Mouse (Mus musculus) left cerebral cortex, postnatal 14 days (tissue): ENCODE measurements around the gene Als2. TPM values are rescaled to one million over a fixed set of nuclear protein-coding genes. Genes with fewer than 3 reads are reported as not detected.

Experiments
- DNase-seq, 2 experiments: peaks; one replicate each; pipeline ENCODE4 v3.0.0; 2021 to 2022; ENCODE audit warnings: low spot score in 2 of 2, mixed read lengths in 1 of 2
- intact Hi-C: fragments of 180-260 bp; cut with DNase I; formaldehyde crosslinking; loops from one replicate; pipeline ENCODE4 v1.15.1; 2025
- total RNA-seq, 2 experiments: library from RNA; stranded (reverse); gene quantifications; 2 replicates each; pipeline ENCODE4 v1.2.3; 2021

Als2 gene
- total RNA-seq, 2 experiments from 2014 or later: 33.3 to 37.2 TPM

DNA sequence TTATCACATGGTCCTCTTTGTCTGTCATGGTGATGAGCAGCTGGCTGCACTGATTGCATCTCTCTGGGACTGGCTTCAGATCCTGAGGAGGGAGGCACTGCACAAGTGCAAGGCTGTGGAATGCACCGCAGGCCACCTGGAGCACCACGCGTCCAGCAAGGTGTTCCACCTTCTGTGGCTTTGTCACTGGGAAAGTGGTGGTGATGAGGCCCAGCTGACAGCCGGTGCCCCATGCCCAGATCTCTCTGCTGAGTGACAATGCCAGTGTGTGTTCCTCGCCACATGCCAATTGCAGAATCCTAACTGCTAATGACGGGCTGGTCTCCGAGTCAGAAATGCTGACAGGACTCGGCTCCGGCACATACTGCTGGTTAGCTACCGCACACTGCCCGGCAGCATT is 21.6 kb downstream of the Als2 start:
- intact Hi-C loops: no loop called here
- no peak for DNase-seq

DNA sequence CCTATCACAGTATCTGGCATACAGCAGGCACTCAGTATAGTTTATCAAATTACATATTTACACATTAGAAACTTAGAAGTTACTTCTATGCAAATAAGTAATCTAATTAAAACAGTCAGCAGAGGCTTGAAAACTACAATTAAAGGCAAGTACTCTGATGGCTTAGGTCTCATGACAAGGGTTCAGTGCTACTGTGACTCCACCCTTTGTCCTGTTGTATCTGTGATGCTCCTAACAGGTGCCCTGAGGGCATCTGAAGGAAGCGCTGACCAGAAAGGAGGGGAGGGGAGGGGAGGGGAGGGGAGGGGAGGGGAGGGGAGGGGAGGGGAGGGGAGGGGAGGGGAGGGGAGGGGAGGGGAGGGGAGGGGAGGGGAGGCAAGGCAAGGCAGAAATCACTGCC is 24.1 kb downstream of the Als2 start:
- DNase-seq: no peak
- intact Hi-C loops: no loop called here

DNA sequence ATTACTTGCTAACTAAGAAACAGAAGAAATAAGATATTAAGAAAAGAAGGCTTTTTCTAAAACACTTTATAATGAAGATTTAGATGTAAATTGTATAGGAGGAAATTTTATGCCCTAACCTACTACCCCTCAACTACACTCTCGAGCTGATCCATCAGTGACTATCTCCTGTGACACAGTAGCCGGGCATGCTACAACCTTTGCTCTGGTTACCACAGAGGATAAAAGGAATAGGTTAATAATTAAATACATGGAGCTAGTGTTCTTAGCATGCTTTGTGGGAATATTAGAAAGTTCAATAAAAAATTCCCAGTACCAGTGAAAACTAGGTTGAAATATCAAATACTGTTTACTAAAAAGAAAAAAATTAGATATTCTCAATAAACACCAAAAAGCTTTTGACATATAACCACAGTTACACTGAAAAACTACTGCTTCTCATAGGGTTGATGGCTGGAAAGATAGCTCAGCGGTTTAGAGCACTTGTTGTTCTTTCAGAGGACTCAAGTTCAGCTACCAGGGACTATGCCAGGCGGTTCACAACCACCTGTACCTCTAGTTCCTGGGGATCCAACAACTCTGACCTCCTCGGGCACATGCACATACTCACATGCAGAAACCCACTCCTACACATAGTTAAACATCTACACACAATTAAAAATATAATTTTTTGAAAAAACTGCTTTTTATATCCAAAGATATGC is 24.8 kb downstream of the Als2 start:
- DNase-seq: no peak
- intact Hi-C loops: no loop called here

DNA sequence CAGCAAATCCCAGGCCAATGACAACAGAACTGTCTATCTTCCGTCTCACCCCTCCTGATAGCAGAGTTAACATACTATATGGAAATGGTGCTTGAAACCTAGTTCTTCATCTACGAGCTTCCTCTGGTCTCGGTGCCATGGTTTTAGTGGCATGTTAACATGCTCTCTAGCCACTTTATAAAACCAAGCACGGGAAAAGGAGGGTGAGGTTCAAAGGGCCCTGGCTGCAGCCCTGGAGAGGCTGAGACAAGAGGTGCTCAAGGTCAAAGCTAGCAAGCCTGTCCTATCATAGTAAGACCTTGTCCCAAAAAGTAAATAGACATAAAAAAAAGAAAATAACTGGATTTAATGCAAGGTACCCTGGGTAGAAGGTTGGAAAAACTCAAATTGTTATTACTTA is 25.4 kb downstream of the Als2 start:
- no peak for DNase-seq
- intact Hi-C loops: no loop called here

DNA sequence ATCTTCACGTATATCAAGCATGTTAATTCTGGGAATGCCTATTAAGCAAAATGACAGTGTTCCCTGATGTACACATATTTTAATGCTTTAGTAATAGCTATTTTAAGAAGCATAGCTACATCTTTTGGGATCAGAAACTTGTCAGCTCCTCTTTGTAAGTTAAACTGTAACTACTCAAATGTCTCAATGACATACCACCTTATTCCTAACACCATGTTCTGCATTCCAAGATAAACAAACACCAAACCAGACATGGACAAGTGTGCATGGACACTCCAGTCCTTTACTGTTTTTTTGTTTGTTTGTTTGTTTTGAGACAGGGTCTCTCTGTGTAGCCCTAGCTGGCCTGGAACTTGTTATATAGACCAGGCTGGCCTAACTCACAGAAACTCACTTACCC is 28.7 kb downstream of the Als2 start:
- intact Hi-C loops: no loop called here
- DNase-seq: no peak

DNA sequence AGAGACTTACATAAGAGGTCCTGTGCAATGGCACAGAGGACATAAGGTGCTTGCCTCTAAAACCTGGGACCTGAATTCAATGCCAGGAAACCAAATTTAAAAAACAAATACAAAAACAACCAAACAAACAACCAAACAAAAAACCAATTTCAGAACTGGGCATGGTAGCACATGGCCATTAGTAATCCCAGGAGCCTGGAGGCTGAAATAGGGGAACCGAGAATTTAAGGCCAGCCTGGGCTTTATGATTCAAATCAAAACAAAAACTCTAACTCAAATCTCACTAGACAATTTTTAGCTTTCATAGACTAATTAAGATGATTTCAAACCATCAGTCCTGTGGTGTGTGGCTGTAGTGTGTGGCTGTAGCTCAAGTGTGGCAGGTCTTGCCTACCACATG is 32.5 kb downstream of the Als2 start:
- intact Hi-C loops: no loop called here
- DNase-seq: no peak

DNA sequence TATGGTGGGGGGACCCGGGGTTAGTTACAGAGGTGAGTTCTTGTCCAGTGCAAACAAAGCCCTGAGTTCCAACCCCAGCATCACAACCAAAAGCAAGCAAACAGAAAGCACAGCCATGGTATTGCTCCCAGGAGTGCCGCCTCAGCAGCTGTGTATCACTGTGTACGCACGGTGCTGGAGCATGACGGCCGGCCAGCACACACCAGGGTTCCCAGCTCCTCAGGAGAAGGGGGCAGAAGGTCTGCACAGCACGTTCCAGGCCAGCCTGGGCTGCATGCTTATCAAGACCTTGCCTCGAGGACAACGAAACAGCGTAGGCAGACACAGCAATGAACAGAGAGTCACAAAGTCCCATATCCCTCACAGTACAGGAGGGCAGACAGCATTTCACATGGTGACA is 34.7 kb downstream of the Als2 start:
- intact Hi-C loops: no loop called here
- no peak for DNase-seq

DNA sequence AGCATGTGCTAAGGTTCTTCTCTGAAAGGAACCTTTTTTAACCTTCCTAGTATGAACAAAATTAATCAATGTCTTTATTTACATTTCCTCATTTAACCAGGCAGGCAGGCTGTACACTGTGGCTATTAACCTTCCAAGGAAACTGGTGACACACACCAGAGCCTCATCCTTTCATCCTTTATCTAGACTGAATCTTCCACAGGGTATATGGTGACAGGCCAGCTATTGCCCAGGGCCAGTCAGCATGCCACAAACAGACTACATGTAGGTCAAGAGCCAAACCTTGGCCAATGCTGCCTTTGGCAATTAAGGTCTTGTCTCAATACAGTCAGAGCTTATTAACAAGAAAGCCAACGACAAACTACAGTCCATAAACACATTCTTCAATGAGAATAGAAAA is 35.5 kb downstream of the Als2 start:
- DNase-seq: no peak
- intact Hi-C loops: no loop called here

DNA sequence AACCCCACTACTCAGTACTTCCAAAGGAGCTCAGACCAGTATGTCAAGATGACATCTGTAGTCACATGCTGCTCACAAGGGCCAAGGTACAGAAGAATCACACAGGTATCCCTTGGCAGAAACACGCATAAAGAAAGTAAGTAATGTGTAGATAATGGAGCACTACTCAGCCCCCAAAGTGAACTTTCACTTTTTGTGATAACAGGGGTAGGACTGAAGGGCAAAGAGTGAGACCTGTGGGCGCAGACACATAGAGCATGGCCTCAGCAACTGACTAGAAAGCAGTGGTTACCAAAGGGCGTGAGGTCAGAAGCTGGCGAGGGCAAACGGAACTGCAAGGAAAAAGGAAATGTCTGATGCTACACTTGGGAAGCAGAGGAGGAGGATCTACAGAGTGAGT is 36.1 kb downstream of the Als2 start:
- intact Hi-C loops: no loop called here
- no peak for DNase-seq

DNA sequence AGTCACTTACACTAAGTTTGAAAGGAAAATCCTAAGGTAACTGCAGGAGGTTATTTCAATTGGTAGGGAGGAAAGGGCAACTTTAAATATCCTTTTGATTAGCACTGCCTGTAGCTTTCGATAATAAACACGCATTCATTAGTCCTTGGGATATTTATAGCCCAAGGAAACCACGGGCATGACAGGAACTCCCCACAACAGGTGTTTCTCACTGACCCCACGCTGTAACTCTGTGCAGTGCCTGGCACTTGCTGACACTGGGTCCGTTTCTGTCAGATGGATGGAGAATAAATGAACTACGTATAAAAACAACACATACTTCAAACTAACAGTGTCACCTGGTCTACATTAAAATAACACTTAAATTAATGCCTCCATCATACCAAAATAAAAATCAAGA is 42.1 kb downstream of the Als2 start:
- intact Hi-C loops: no loop called here
- no peak for DNase-seq

DNA sequence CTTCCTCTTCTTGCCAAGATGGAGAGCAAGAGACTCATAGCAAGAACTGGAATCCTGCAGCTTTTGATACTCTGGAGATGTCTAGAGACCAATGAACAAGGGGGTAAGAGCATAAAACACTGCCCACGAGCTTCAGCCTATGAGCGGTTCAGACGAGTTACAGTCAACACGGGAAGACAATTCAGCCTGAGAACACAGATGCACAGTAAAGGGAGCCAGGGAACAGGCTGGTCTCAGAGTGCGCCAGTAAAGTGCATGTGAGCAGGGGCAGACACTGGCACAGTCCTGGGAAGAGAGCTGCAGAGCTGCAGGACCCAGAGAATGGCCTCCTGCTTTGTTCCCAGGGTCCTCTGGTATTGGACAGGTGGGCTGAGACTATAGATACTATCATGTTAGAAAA is 49.2 kb downstream of the Als2 start:
- intact Hi-C loops: no loop called here
- DNase-seq: no peak

DNA sequence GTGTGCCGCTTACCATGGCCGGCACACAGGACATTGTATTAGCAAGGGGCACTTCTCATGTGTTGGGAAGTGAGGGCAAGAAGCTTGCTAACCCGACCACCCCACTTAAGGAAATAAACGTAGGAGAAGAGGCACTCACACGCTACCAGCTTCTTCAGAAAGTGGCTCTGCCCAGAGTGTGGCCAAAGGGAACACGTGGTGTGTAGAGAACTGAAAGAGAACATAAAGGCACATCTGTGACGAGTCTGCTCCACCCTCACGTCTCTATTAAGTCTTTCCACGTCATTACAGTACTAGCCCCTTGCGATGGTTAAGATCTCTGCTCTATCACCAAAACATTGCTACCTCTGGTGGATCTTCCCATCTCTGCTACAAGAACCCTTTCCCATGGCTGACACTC is 50.7 kb downstream of the Als2 start:
- intact Hi-C loops: no loop called here
- no peak for DNase-seq

DNA sequence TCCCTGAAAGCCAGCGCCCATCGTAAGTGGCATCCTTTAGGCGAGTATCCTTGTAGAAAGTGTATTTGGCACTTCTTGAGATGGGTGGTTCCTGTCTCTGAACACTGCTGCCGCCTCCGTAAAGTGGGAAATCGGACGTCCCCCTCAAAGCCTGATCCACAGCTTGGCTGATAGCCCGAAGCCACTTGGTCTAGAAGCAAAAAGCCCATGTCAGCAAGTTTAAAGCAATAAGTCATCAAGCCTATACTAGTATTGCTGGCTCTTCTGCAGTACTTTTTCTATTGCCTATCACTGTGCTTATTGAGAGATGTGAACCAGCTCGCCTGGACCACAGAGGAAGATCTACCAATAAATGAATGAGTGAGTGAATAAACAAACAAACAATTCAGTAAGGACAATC is 51.6 kb downstream of the Als2 start:
- intact Hi-C loops: no loop called here

DNA sequence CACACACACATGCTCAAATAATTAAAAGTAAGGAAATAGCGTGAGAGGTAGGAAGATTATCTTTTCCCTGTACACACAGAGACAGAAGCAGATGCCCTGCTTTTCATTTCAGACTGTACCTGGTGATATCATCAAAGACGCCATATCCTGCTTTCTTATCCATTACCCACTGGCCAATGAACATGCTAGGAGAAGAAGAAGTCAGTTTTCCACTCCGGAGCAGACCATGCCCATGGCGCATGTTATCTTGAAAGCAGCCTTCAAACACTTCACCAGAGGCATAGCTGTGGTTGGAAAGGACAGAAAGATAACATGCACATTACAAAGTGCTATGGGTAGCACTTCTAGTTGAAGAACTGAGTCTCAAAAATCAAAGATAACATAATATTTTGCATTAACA is 54.0 kb downstream of the Als2 start:
- no peak for DNase-seq
- intact Hi-C loops: no loop called here

More for the DNA sequence above, 51.6 kb downstream of the Als2 start:
- no peak for DNase-seq

DNA sequence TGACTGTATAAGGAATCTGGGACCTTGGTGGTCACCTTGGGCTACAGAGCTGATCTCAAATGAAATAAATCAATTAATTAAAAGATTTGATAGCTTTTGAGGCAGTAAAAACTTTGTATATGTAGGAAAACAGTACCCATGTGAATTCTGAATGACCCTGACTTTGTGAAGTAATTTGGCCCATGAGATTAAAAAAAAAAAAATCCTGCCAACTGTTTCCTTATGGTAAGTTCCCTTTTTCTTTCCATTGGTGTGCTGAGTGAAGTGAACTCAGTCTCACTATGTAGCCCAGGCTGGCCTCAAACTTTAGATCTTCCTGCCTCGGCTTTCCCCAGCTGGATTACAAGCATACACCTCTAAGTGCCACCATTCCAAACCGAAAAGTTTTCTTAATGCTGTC is 54.7 kb downstream of the Als2 start:
- DNase-seq: no peak
- intact Hi-C loops: no loop called here

DNA sequence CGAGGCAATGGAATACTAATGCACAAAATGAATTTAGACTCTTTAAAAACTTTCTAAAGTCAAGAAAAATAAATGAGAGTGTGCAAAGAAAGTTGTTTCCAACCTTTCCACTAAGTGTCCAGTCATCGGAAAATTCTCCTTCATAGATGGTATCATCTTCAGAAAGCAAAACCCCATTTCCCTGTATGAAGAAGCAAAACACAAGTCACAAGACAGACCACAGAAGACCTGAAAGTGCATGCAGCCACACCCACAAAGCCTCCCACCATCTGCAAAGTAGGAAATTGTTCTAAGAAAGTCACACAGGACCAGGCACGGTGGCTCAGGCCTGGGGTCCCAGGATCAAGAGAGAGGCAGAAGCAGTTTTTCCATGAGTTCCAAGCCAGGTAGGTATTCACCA is 57.0 kb downstream of the Als2 start:
- intact Hi-C loops: no loop called here
- DNase-seq: no peak

DNA sequence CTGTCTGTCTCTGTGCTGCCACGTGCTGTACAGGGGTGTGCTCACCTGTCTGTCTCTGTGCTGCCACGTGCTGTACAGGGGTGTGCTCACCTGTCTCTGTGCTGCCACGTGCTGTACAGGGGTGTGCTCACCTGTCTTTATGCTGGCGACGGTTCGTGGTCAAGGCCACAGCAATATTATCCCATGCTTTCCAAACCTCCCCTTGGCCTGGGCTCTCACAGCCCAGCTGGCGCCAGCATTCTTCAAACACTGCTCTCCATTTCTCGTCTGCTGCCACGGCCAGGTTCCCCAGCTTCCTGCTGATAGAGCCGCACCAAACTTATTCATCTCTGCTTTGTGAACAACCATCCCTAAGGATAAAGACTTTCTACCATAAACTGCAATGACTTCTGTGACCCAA is 58.6 kb downstream of the Als2 start:
- DNase-seq: no peak
- intact Hi-C loops: no loop called here

DNA sequence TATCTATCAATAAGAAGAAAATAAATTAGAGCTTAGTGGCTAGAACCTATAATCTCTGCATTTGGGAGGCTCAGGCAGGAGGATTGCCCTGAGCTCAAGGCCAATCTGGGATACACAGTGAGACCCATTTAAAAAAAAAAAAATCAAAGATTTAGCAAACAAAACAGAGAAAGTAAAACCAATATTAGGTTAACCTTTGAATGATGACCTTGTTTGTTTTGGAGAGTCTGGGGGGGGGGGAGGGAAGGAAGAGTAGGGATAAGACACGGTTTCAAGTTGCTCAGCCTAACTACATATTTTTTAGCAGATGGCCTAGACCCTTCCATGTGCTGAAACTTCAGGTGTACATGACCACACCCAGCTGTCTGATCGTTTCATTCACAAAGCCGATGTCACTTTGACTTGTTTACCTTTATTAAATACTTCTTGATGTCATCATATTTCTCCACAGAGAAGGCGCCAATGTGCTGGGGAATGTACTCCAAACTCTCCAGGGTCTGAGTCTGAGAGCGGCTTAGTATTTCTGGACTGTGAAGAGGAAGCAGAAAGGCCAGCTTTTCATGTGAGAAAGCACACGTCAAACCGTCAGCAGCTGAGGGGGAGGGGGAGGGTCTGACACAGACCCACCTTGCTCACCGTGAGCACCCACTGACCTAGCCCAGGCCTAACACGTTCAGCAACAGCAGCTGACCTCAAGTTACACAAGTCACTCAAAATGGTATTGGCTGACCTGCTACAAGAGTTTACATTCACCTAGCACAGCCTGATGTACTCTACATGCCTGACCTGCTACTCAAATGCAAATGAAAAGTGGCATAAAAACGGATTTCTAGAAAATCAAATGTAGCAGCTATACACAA is 62.3 kb downstream of the Als2 start:
- intact Hi-C loops: no loop called here
- no peak for DNase-seq

DNA sequence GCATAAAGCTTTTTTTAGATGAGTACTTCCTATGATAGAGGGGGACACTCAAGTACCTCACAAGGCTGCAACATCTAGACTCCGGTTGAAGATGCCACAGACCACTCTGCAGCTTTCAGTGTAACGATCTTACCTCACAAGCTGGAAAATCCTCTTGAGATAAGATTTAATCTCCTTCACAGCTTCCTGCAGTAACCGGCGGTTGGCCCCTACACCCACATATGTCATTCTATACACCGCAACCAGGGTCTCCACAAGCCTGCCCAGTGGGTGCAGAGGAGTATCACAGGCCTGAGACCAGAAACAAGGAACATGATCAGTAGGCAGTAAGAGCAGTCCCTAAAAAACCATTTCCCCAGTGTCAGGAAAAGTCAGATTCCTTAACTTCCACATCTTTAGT is 64.0 kb downstream of the Als2 start:
- no peak for DNase-seq
- intact Hi-C loops: no loop called here

DNA sequence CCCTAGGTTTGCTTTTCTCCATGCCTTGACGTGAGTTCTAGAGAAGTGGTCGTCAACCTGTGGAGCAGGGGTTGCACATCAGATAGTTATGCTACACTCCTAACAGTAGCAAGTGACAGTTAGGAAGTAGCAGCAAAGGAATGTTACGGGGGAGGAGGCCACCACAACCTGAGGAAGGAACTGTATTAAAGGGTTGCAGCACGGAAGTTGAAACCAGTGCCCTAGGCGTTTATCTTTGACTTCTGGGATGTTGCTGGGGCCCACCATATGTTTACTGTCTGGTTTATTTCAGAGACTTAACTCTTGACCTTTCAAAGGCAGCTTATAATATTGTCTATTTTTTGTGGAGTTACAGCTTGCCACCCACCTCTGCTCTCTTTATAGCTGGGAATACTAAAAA is 65.2 kb downstream of the Als2 start:
- no peak for DNase-seq
- intact Hi-C loops: no loop called here

DNA sequence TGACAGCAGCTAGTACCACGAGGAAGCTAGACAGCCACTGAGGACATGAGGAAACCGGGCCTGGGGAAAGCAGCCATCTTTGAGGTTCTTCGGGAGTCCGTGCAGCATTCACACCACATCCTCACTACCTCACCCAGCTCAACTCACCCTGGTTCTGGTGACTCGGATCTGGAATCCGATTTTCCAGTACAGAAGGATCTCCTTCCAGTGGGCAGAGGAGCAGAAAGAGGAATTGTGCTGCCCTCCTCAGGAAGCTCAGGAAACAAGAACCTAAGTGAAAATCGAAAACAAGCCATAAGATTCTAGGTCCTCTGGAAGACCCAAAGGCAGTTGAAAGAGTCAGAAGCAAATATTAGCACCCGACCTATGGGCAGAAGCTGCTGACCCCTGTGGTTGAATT is 66.7 kb downstream of the Als2 start:
- intact Hi-C loops: no loop called here
- no peak for DNase-seq
